Mouse (Mus musculus): ENCODE measurements around the gene Stambp. TPM values are rescaled to one million over a fixed set of nuclear protein-coding genes. Genes with fewer than 3 reads are reported as not detected.
"Not testable (repeated sequence)": the region's sequence is repeated elsewhere in the genome, so short reads cannot be mapped to it uniquely, and the experiment has no call there.

The Stambp gene
- polyA plus RNA-seq, 1 experiment from 2014 or later = 9.6 TPM

GRCm38 (mm10) chr6:83597988-83598387, 25.5 kb upstream of the Stambp start:
- H3K9me3 ChIP-seq (replicated peaks; ENCODE audit: control insufficient read depth, low read length) = no peaks in the 10 kb centered on the region
- H3K9ac ChIP-seq (ENCODE audit: low read depth, low read length) = no peak overlapping the region
- H3K36me3 ChIP-seq (ENCODE audit: control insufficient read depth, insufficient read depth) = no peaks in the 10 kb centered on the region
- H3K4me2 ChIP-seq (ENCODE audit: low read depth, low read length) = no peak overlapping the region
- no peak overlapping the region for H3K4me3 ChIP-seq (ENCODE audit: low read depth, low read length)
- H3K27me3 ChIP-seq (ENCODE audit: control insufficient read depth, insufficient read depth, low read depth, low read length) = no peaks in the 10 kb centered on the region
- no peak for ATAC-seq (ENCODE audit: low read depth)
- WGBS (ENCODE audit: insufficient replicate concordance) = 42% methylated on average over 3 of the region's 3 CpGs
- H3K4me1 ChIP-seq (ENCODE audit: control insufficient read depth, low read depth, low read length) = no peaks in the 10 kb centered on the region
- H3K27ac ChIP-seq (ENCODE audit: low read length) = no peak overlapping the region

DNA sequence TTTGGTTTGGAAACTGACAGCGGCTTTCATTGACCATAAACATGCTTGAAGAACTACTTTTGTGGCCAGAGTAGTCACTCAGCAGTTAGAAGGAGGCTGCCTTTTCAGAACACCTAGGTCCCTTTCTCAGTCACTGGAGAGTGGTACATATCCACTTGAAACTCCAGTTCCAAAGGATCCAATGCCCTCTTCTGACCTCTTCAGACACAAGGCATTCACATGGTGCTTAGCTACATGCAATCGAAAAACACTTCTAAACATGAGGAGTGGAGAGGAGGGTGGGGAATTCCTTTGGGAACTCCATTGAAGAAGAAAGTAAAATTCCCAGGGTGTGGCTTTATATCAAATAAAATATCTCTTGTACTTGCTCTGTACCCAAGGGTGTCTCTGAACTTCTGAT, 22.5 kb upstream of the Stambp start:
- Histone ChIP-seq H3K27me3 (ENCODE audit: control insufficient read depth, insufficient read depth, low read depth, low read length) (no peaks in the 10 kb centered on the region), H3K4me3 (ENCODE audit: low read depth, low read length) (no peak overlapping the region), H3K4me2 (ENCODE audit: low read depth, low read length) (no peak overlapping the region), H3K27ac (ENCODE audit: low read length) (no peak overlapping the region), H3K36me3 (ENCODE audit: control insufficient read depth, insufficient read depth) (no peaks in the 10 kb centered on the region), H3K9me3 (replicated peaks; ENCODE audit: control insufficient read depth, low read length) (no peaks in the 10 kb centered on the region), H3K4me1 (ENCODE audit: control insufficient read depth, low read depth, low read length) (no peaks in the 10 kb centered on the region), H3K9ac (ENCODE audit: low read depth, low read length) (no peak overlapping the region)
- ATAC-seq (ENCODE audit: low read depth) = no peak
- WGBS (ENCODE audit: insufficient replicate concordance) = 54% methylated on average over 2 of the region's 2 CpGs

- Histone ChIP-seq H3K9me3 (replicated peaks; ENCODE audit: control insufficient read depth, low read length) (no peaks in the 10 kb centered on the region), H3K4me3 (ENCODE audit: low read depth, low read length) (no peak overlapping the region), H3K9ac (ENCODE audit: low read depth, low read length) (no peak overlapping the region), H3K4me2 (ENCODE audit: low read depth, low read length) (no peak overlapping the region), H3K27ac (ENCODE audit: low read length) (no peak overlapping the region), H3K4me1 (ENCODE audit: control insufficient read depth, low read depth, low read length) (no peaks in the 10 kb centered on the region), H3K36me3 (ENCODE audit: control insufficient read depth, insufficient read depth) (no peaks in the 10 kb centered on the region), H3K27me3 (ENCODE audit: control insufficient read depth, insufficient read depth, low read depth, low read length) (no peaks in the 10 kb centered on the region)
- 56% methylated on average over 7 of the region's 7 CpGs for WGBS (ENCODE audit: insufficient replicate concordance)
- ATAC-seq (ENCODE audit: low read depth) = no peak
These were observed 21.4 kb upstream of the Stambp start for GRCm38 (mm10) chr6:83593896-83594295.

DNA sequence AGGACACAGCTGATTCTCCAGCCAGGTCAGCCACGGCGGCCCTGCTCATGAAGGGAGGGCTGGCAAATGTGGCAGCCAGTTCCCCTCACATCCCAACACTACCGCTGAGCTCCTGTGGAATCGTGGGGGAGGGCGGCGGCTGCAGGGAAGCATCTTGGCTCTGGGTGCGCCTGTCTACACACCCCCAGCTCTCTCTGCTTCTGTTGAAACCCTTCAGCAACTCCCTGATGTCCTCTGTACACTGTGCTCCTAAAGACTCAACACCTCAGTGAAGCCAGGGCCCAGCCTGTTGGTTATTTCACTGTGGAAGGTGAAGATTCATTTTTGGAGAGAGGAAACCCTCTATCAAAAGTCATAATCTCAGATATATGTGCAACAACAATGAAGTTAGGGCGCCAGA, 19.5 kb upstream of the Stambp start:
- Histone ChIP-seq H3K9ac (ENCODE audit: low read depth, low read length) (no peak overlapping the region), H3K9me3 (replicated peaks; ENCODE audit: control insufficient read depth, low read length) (no peaks in the 10 kb centered on the region), H3K4me3 (ENCODE audit: low read depth, low read length) (no peak overlapping the region), H3K27ac (ENCODE audit: low read length) (no peak overlapping the region), H3K36me3 (ENCODE audit: control insufficient read depth, insufficient read depth) (no peaks in the 10 kb centered on the region), H3K27me3 (ENCODE audit: control insufficient read depth, insufficient read depth, low read depth, low read length) (no peaks in the 10 kb centered on the region), H3K4me2 (ENCODE audit: low read depth, low read length) (no peak overlapping the region), H3K4me1 (ENCODE audit: control insufficient read depth, low read depth, low read length) (no peaks in the 10 kb centered on the region)
- WGBS (ENCODE audit: insufficient replicate concordance) = 61% methylated on average over 8 of the region's 8 CpGs
- no peak for ATAC-seq (ENCODE audit: low read depth)

DNA sequence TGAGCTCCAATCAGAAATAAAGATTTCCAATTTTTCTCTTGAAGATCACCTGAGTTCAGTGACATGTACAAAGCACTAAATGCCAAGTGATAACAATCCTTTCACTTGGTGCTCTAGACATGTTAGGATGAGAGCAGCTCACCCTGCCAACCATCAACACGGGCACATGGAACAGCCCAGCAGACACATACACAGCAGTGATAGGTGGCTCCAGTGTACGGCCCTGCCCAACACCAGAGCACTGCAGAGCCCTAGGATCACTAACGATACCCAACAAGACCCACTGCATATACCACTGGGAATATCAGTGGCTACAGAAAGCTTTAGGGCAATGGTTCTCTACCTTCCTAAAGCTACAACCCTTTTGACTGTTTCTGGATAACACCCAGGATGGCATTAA, 17.8 kb upstream of the Stambp start:
- Histone ChIP-seq H3K9ac (ENCODE audit: low read depth, low read length) (no peak overlapping the region), H3K36me3 (ENCODE audit: control insufficient read depth, insufficient read depth) (no peaks in the 10 kb centered on the region), H3K4me1 (ENCODE audit: control insufficient read depth, low read depth, low read length) (no peaks in the 10 kb centered on the region), H3K27ac (ENCODE audit: low read length) (no peak overlapping the region), H3K4me3 (ENCODE audit: low read depth, low read length) (no peak overlapping the region), H3K4me2 (ENCODE audit: low read depth, low read length) (no peak overlapping the region), H3K27me3 (ENCODE audit: control insufficient read depth, insufficient read depth, low read depth, low read length) (no peaks in the 10 kb centered on the region), H3K9me3 (replicated peaks; ENCODE audit: control insufficient read depth, low read length) (no peaks in the 10 kb centered on the region)
- ATAC-seq (ENCODE audit: low read depth) = no peak
- 60% methylated on average over 3 of the region's 3 CpGs for WGBS (ENCODE audit: insufficient replicate concordance)

DNA sequence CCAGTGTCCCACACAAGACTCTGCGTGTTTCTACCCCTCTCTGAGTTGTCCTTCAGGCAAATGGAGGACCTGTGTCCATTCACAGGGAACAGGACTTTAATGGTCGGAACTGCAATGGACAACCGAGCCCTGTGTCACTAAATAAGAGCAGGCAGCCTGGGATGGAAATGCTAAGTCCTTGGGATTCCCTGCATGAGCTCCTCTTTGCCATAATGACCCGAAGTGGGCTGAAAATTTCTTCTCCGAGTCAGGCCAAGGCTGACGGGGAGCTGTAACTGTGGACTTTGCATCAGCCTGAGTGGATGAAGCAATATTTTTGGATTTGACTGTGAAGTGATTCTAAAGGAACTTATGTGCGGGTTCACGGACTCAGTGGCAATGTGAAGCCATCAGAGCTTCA, 14.7 kb upstream of the Stambp start:
- H3K4me3 ChIP-seq (ENCODE audit: low read depth, low read length); H3K27ac ChIP-seq (ENCODE audit: low read length); H3K9me3 ChIP-seq (replicated peaks; ENCODE audit: control insufficient read depth, low read length); H3K4me2 ChIP-seq (ENCODE audit: low read depth, low read length); H3K36me3 ChIP-seq (ENCODE audit: control insufficient read depth, insufficient read depth); H3K27me3 ChIP-seq (ENCODE audit: control insufficient read depth, insufficient read depth, low read depth, low read length); H3K4me1 ChIP-seq (ENCODE audit: control insufficient read depth, low read depth, low read length); ATAC-seq (ENCODE audit: low read depth); H3K9ac ChIP-seq (ENCODE audit: low read depth, low read length): not testable (repeated sequence)
- whole genome bisulfite sequencing (ENCODE audit: insufficient replicate concordance) = 66% methylated on average over 8 of the region's 8 CpGs

DNA sequence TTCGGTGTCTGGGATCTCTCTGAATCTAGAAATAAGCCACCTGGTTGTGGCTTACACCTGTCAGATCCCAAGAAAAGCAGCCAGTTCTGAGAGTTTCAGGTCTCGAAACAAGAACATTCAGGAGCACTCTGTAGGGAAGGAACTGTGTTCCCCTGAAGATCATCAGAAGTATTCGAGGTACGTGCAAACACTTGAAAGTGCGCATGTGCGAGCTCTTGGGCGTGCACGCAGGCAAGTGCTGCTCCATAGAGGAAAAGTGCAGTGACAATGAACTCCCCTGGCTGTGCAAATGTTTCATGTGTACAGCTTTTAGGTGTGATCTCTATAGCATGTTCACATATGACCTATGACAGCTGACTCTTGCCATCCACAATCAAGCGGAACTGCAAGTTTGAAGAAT, 12.8 kb upstream of the Stambp start:
- not testable (repeated sequence) for H3K4me2 ChIP-seq (ENCODE audit: low read depth, low read length); H3K4me1 ChIP-seq (ENCODE audit: control insufficient read depth, low read depth, low read length); H3K27me3 ChIP-seq (ENCODE audit: control insufficient read depth, insufficient read depth, low read depth, low read length); H3K9ac ChIP-seq (ENCODE audit: low read depth, low read length); ATAC-seq (ENCODE audit: low read depth); H3K4me3 ChIP-seq (ENCODE audit: low read depth, low read length); H3K9me3 ChIP-seq (replicated peaks; ENCODE audit: control insufficient read depth, low read length); H3K27ac ChIP-seq (ENCODE audit: low read length); H3K36me3 ChIP-seq (ENCODE audit: control insufficient read depth, insufficient read depth)
- whole genome bisulfite sequencing (ENCODE audit: insufficient replicate concordance) = 66% methylated on average over 9 of the region's 9 CpGs

- H3K9ac ChIP-seq (ENCODE audit: low read depth, low read length) = no peak overlapping the region
- no peak for ATAC-seq (ENCODE audit: low read depth)
- no peak overlapping the region for H3K4me2 ChIP-seq (ENCODE audit: low read depth, low read length)
- no peaks in the 10 kb centered on the region for H3K4me1 ChIP-seq (ENCODE audit: control insufficient read depth, low read depth, low read length)
- no peaks in the 10 kb centered on the region for H3K27me3 ChIP-seq (ENCODE audit: control insufficient read depth, insufficient read depth, low read depth, low read length)
- 47% methylated on average over 2 of the region's 2 CpGs for WGBS (ENCODE audit: insufficient replicate concordance)
- no peak overlapping the region for H3K27ac ChIP-seq (ENCODE audit: low read length)
- H3K9me3 ChIP-seq (replicated peaks; ENCODE audit: control insufficient read depth, low read length) = no peaks in the 10 kb centered on the region
- H3K36me3 ChIP-seq (ENCODE audit: control insufficient read depth, insufficient read depth) = no peaks in the 10 kb centered on the region
- no peak overlapping the region for H3K4me3 ChIP-seq (ENCODE audit: low read depth, low read length)
These were observed 11.1 kb upstream of the Stambp start for GRCm38 (mm10) chr6:83583591-83583990.

DNA sequence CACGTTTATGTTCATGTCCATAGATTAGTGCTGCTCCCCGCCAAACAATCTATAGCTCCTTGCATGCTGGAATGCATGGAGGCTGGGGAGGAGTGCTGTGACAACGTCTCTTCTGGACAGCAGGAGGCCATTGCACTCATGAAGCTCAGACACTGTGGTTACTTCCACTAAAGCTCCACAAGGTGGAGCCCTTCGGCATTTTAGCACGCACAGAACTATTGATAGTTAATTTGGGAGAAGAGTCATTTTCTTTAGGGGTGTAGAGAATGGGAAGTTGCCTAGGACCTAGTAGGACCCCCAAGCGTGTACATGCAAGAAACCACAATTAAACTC, 10.4 kb upstream of the Stambp start:
- Histone ChIP-seq H3K36me3 (ENCODE audit: control insufficient read depth, insufficient read depth) (no peaks in the 10 kb centered on the region), H3K27ac (ENCODE audit: low read length) (no peak overlapping the region), H3K4me2 (ENCODE audit: low read depth, low read length) (no peak overlapping the region), H3K9ac (ENCODE audit: low read depth, low read length) (no peak overlapping the region), H3K9me3 (replicated peaks; ENCODE audit: control insufficient read depth, low read length) (no peaks in the 10 kb centered on the region), H3K4me1 (ENCODE audit: control insufficient read depth, low read depth, low read length) (no peaks in the 10 kb centered on the region), H3K4me3 (ENCODE audit: low read depth, low read length) (no peak overlapping the region), H3K27me3 (ENCODE audit: control insufficient read depth, insufficient read depth, low read depth, low read length) (no peaks in the 10 kb centered on the region)
- ATAC-seq (ENCODE audit: low read depth) = no peak
- under 1% methylated on average over 6 of the region's 6 CpGs for WGBS (ENCODE audit: insufficient replicate concordance)

Data from liver, embryonic 16.5 days (tissue).